Mouse (Mus musculus) midbrain, embryonic 15.5 days (tissue): Measurements from ENCODE around the gene Zfyve21. TPM values are rescaled to one million over a fixed set of nuclear protein-coding genes. Genes with fewer than 3 reads are reported as not detected.
A peak's percentile ranks its signal among the peaks of the same experiment; 100 is the strongest.

ENCODE experiments used
- ATAC-seq: fragments of 200-750 bp; cut with Nextera tagmentation; replicated peaks from 2 replicates; pipeline ENCODE4 v1.8.0; 2017; ENCODE audit warnings: moderate TSS enrichment
- H3K27ac ChIP-seq: fragments of 300-500 bp; sonication (generic); 2 replicates; pipeline ENCODE4 v1.5.1; 2015; ENCODE audit warnings: mild to moderate bottlenecking, inconsistent platforms
- H3K27me3 ChIP-seq: fragments of 300-500 bp; sonication (generic); replicated peaks from 2 replicates; pipeline ENCODE4 v1.6.1; 2015; ENCODE audit warnings: inconsistent platforms
- H3K36me3 ChIP-seq: fragments of 300-500 bp; sonication (generic); replicated peaks from 2 replicates; pipeline ENCODE4 v1.6.1; 2015; ENCODE audit warnings: inconsistent platforms
- H3K4me1 ChIP-seq: fragments of 300-500 bp; sonication (generic); 2 replicates; pipeline ENCODE4 v1.6.1; 2015; ENCODE audit warnings: inconsistent platforms
- H3K4me2 ChIP-seq: fragments of 300-500 bp; sonication (generic); 2 replicates; pipeline ENCODE4 v1.6.1; 2015; ENCODE audit warnings: inconsistent platforms, mild to moderate bottlenecking, moderate library complexity
- H3K4me3 ChIP-seq: fragments of 300-500 bp; sonication (generic); 2 replicates; pipeline ENCODE4 v1.5.1; 2015; ENCODE audit warnings: mild to moderate bottlenecking, inconsistent platforms
- H3K9ac ChIP-seq: fragments of 300-500 bp; sonication (generic); 2 replicates; pipeline ENCODE4 v1.6.1; 2015; ENCODE audit warnings: mild to moderate bottlenecking, inconsistent platforms
- H3K9me3 ChIP-seq: fragments of 300-500 bp; sonication (generic); 2 replicates; pipeline ENCODE4 v1.6.1; 2016; ENCODE audit warnings: inconsistent platforms
- WGBS: fragments of 180-500 bp; shearing (Covaris S2); methylation state at CpG from one replicate; pipeline ENCODE4 v1.1.7; 2015; ENCODE audit warnings: mixed read lengths; 5-methylcytosine and 5-hydroxymethylcytosine counted together
- polyA plus RNA-seq: library from polyadenylated mRNA; unstranded; fragments of >200 nt; fragmentation: Nextera tagmentation; extraction: Ambion mirVana; gene quantifications from 2 replicates; pipeline ENCODE4 v1.2.1, GENCODE M21; 2015

Gene Zfyve21
- polyA plus RNA-seq, 1 experiment from 2014 or later, result 32.3 TPM

DNA sequence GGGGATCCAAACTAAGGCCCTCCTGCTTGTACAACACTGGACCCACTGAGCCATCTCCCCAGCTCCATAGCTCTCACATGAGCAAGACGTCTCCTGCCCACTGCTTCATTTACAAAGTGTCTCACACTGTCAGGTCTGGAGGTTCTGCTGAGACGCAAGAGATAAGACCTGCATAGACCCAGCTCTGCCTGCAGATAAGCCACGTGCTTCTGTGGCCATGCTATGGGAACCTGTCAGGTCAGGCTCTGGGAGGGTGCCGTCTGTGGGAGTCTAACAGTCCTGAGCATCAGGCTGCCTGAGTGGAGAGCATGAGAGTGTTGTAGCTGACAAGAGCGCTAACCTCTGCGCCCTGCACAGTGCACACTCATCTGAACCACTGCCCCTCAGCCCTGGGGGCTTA is 27.0 kb upstream of the Zfyve21 start:
- no peak overlapping the region for H3K9ac ChIP-seq
- no peaks in the 10 kb centered on the region for H3K27me3 ChIP-seq
- H3K4me3 ChIP-seq, result no peak overlapping the region
- WGBS, result 91% methylated on average over 6 of the region's 6 CpGs
- no peak overlapping the region for H3K27ac ChIP-seq
- ATAC-seq, result no peak
- H3K4me2 ChIP-seq, result no peak overlapping the region
- H3K9me3 ChIP-seq, result no peaks in the 10 kb centered on the region
- no peaks in the 10 kb centered on the region for H3K4me1 ChIP-seq
- H3K36me3 ChIP-seq, result peaks cover 75% of the 10 kb centered on the region

DNA sequence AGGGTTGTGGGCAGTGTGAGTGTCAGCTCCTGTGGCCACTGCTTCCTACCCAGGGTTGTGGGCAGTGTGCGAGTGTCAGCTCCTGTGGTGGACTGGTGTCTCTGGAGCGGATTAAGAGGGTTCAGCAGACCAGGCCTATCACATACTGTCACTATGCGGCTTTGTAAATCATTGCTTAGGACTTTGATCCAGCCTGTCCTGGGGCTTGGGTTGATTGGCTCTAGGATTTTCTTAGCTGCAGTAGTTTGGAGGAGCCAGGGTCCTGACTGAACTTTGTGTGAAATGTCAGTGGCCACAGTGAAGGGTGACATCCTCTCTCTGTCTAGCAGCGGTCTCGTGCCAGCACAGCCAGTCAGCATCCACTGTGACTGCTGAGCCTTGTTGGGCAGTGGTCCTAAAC is 23.9 kb upstream of the Zfyve21 start:
- Histone ChIP-seq H3K36me3 (peaks cover 74% of the 10 kb centered on the region), H3K4me3 (no peak overlapping the region), H3K27me3 (no peaks in the 10 kb centered on the region), H3K27ac (no peak overlapping the region), H3K4me1 (no peaks in the 10 kb centered on the region), H3K9ac (no peak overlapping the region), H3K4me2 (no peak overlapping the region), H3K9me3 (no peaks in the 10 kb centered on the region)
- WGBS, result 93% methylated on average over 5 of the region's 5 CpGs
- no peak for ATAC-seq

DNA sequence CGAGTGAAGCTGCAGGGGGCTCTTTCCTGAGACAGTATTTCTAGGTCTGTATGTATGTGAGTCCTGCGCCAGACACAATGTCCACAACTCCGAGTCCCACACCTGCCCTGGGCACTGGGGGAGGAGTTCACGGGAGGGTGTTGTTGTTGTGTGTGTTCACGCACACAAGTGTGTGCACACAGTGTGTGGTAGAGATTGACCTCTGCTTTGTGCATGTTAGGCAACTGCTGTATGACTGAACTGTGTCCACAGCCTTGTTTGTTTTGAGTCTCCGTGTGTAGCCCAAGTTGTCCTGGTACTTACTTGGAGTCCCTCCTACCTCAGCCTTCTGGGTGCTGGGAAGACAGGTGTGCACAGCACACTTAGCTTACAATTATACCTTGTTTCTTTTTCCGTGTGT is 23.3 kb upstream of the Zfyve21 start:
- Histone ChIP-seq H3K9me3 (no peaks in the 10 kb centered on the region), H3K4me3 (no peak overlapping the region), H3K36me3 (peaks cover 76% of the 10 kb centered on the region), H3K9ac (no peak overlapping the region), H3K4me2 (no peak overlapping the region), H3K4me1 (no peaks in the 10 kb centered on the region), H3K27me3 (no peaks in the 10 kb centered on the region), H3K27ac (no peak overlapping the region)
- ATAC-seq, result no peak
- WGBS, result 92% methylated on average over 7 of the region's 7 CpGs

- Histone ChIP-seq H3K9me3 (no peaks in the 10 kb centered on the region), H3K27me3 (no peaks in the 10 kb centered on the region), H3K4me2 (no peak overlapping the region), H3K27ac (peak overlapping the region; percentile 7; the same call in 1 of the 2 replicates), H3K4me1 (no peaks in the 10 kb centered on the region), H3K36me3 (peaks cover 68% of the 10 kb centered on the region), H3K4me3 (no peak overlapping the region), H3K9ac (no peak overlapping the region)
- WGBS, result 77% methylated on average over 13 of the region's 13 CpGs
- no peak for ATAC-seq
Measured at GRCm38 (mm10) chr12:111791474-111792104, 22.4 kb upstream of the Zfyve21 start.

GRCm38 (mm10) chr12:111794102-111794501 is 19.9 kb upstream of the Zfyve21 start:
- Histone ChIP-seq H3K36me3 (peaks cover 56% of the 10 kb centered on the region), H3K27me3 (no peaks in the 10 kb centered on the region), H3K4me3 (no peak overlapping the region), H3K4me2 (no peak overlapping the region), H3K9me3 (no peaks in the 10 kb centered on the region), H3K9ac (no peak overlapping the region), H3K27ac (no peak overlapping the region), H3K4me1 (no peaks in the 10 kb centered on the region)
- no peak for ATAC-seq
- 86% methylated on average over 22 of the region's 22 CpGs for WGBS

DNA sequence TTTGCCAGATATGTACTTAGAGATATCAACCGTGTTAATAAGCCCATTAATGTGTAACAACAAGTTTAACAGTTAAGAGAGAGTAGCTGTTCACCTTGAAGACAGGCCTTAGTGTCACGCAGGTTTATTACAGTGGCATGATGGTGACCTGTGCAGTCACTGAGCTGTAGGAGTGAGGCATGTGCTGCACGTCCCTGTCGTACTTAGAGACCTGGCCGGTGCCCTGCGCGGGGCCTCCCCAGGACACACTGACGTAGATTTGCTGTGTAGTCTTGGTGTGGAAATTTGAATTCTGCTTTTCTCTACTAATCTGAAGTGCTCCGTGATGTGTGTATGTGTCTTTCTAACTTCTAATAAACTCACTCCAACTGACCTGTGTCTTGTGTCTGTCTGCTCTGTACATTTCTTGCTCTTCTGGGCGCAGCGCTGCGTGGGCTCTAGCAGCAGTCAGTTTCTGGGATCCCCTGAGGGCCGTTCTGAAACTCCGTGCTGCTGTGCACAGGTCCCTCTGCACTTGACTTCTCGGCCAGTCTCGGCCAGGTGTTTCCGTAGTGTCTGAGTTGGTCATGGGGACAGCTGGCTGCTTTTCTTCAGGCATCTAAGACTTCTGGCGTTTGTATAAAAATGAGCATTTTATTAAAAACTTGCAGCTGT is 19.3 kb upstream of the Zfyve21 start:
- WGBS, result 95% methylated on average over 18 of the region's 18 CpGs
- no peak for ATAC-seq
- no peaks in the 10 kb centered on the region for H3K4me1 ChIP-seq
- H3K9me3 ChIP-seq, result no peaks in the 10 kb centered on the region
- no peak overlapping the region for H3K9ac ChIP-seq
- no peaks in the 10 kb centered on the region for H3K27me3 ChIP-seq
- H3K27ac ChIP-seq, result no peak overlapping the region
- H3K4me2 ChIP-seq, result no peak overlapping the region
- H3K36me3 ChIP-seq, result peaks cover 51% of the 10 kb centered on the region
- no peak overlapping the region for H3K4me3 ChIP-seq

DNA sequence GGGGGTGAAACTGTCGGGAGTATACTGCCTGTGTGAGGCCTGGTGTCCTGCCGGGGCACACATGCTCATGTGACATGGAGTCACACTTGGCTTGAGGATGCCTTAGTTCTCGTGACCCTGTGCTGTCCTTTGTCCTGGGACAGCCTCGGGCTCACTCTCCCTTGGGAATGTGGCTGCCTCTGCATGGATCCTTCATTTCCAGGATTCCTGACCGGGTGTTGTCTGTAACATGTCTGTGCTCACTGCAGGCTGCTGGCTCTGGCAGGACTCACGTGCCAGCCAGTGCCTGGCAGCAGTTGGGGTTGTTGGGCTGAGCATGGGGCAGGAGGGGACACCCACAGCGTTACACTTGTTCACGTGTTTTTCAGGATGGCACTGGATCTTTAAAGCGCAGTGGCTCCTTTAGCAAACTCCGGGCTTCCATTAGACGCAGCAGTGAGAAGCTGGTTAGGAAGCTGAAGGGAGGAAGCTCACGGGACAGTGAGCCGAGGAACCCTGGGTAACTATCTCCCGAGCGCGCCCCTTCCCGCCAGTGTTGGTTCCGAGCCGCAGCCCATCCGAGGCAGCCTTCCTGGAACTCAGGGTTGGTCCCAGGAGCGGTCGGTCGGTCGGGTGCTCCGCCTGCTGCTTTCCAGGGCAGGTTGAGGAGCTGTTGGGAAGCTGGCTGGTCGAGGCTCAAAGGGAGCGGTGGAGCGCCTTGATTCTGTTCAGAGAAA is 18.6 kb upstream of the Zfyve21 start:
- Histone ChIP-seq H3K9ac (no peak overlapping the region), H3K9me3 (no peaks in the 10 kb centered on the region), H3K4me2 (no peak overlapping the region), H3K4me3 (no peak overlapping the region), H3K4me1 (no peaks in the 10 kb centered on the region), H3K36me3 (peaks cover 44% of the 10 kb centered on the region), H3K27me3 (no peaks in the 10 kb centered on the region), H3K27ac (no peak overlapping the region)
- no peak for ATAC-seq
- WGBS, result 90% methylated on average over 28 of the region's 28 CpGs

GRCm38 (mm10) chr12:111797251-111797650 is 16.7 kb upstream of the Zfyve21 start:
- Histone ChIP-seq H3K27me3 (no peaks in the 10 kb centered on the region), H3K4me3 (no peak overlapping the region), H3K4me2 (no peak overlapping the region), H3K36me3 (peaks cover 36% of the 10 kb centered on the region), H3K9me3 (no peaks in the 10 kb centered on the region), H3K27ac (no peak overlapping the region), H3K9ac (no peak overlapping the region), H3K4me1 (no peaks in the 10 kb centered on the region)
- no peak for ATAC-seq
- 86% methylated on average over 8 of the region's 8 CpGs for WGBS

DNA sequence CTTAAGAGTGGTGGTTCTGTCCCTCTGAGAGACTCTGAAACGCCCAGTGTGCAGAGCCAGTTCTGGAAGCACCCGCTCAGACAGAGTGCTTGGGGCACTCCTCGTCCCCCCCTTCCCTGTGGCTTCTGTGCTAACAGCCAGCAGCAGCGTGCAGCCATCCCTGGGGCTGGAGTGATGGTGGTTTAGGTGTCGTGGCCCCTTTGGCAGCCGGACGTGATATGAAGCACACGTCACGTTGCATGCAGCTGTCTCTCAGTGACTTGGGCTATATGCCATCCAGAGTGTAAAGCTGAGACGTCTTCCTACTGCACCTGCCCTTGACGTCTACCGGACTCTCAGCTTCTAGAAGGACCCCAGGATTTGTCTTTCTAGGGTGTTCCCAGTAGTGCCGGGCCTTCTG is 15.5 kb upstream of the Zfyve21 start:
- Histone ChIP-seq H3K4me3 (no peak overlapping the region), H3K27ac (no peak overlapping the region), H3K9ac (no peak overlapping the region), H3K4me2 (no peak overlapping the region), H3K9me3 (no peaks in the 10 kb centered on the region), H3K4me1 (no peaks in the 10 kb centered on the region), H3K36me3 (peaks cover 27% of the 10 kb centered on the region; the same call in 1 of the 2 replicates), H3K27me3 (no peaks in the 10 kb centered on the region)
- WGBS, result 93% methylated on average over 13 of the region's 13 CpGs
- no peak for ATAC-seq

GRCm38 (mm10) chr12:111800459-111801183 is 13.3 kb upstream of the Zfyve21 start:
- H3K9me3 ChIP-seq, result no peaks in the 10 kb centered on the region
- no peak overlapping the region for H3K27ac ChIP-seq
- H3K36me3 ChIP-seq, result peaks cover 17% of the 10 kb centered on the region; the same call in 1 of the 2 replicates
- H3K4me3 ChIP-seq, result no peak overlapping the region
- ATAC-seq, result no peak
- H3K27me3 ChIP-seq, result no peaks in the 10 kb centered on the region
- WGBS, result 85% methylated on average over 10 of the region's 10 CpGs
- H3K9ac ChIP-seq, result no peak overlapping the region
- no peaks in the 10 kb centered on the region for H3K4me1 ChIP-seq
- no peak overlapping the region for H3K4me2 ChIP-seq

- ATAC-seq, result no peak
- no peak overlapping the region for H3K9ac ChIP-seq
- H3K9me3 ChIP-seq, result no peaks in the 10 kb centered on the region
- H3K4me1 ChIP-seq, result no peaks in the 10 kb centered on the region
- H3K27ac ChIP-seq, result no peak overlapping the region
- no peak overlapping the region for H3K4me3 ChIP-seq
- H3K36me3 ChIP-seq, result peaks cover 16% of the 10 kb centered on the region
- no peaks in the 10 kb centered on the region for H3K27me3 ChIP-seq
- WGBS, result 91% methylated on average over 5 of the region's 5 CpGs
- H3K4me2 ChIP-seq, result no peak overlapping the region
Measured at GRCm38 (mm10) chr12:111803538-111803937, 10.4 kb upstream of the Zfyve21 start.

DNA sequence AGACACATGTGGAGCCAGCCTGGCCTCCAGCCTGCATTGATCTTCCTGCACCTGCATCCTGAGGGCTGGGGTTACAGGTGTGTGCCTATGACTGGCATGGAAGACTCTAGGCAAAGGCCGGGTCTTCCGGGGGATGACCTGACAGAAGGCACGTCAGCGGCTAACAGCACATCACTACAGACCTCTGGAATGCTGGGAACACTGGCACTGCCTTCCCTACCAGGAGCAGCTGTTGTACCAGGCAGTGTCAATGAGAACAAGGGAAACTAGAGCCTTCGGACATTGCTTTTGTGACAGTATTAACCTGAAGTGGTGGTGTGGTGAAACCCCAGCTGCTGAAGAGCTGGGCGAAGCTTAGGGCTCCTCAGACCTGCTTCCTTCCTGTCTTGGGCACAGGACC is 5.2 kb upstream of the Zfyve21 start:
- Histone ChIP-seq H3K4me1 (peaks cover 19% of the 10 kb centered on the region), H3K27me3 (no peaks in the 10 kb centered on the region), H3K4me3 (no peak overlapping the region), H3K4me2 (no peak overlapping the region), H3K9me3 (no peaks in the 10 kb centered on the region), H3K27ac (no peak overlapping the region), H3K9ac (no peak overlapping the region), H3K36me3 (peaks cover 10% of the 10 kb centered on the region)
- ATAC-seq, result no peak
- 93% methylated on average over 6 of the region's 6 CpGs for WGBS
